ENCODE assay signal across 16 mouse cellular contexts in genomic region chr14:27823048-27823447, GRCm38 (mm10).
DNase-seq lines count a peak whose midpoint lies in the region; ATAC-seq and TF ChIP-seq lines count a peak whose summit lies in the region.
"Had no signal": no experiment of that assay in that cellular context is flagged by ENCODE, and none has a peak within 500 bp of the region (broad histone marks: within the 10 kb centered on the region; RNA-seq: fewer than 3 reads in every experiment).

No protein-coding gene starts in this region.

- CTCF ChIA-PET in Patski (lab: Charles Lee), result interaction anchor here (0.8 to 1.5 kb wide), 4 partner anchors 12 to 48 kb away, joined by 3 read pairs; no protein-coding TSS in a partner anchor

- in situ Hi-C loops in Patski (cut with MboI; ENCODE audit: low pct_unique_long_range_greater_than_20kb), result loop anchor here (25.0 kb wide), 1 partner anchor 989 kb away; no protein-coding TSS in a partner anchor

- H3K4me2 ChIP-seq in liver, postnatal 0 days (ENCODE audit: low read depth, low read length), result no peak overlapping the region
- H3K4me2 ChIP-seq: embryonic facial prominence, embryonic 15.5 days; liver, embryonic 12.5 days had no signal

- TF ChIP-seq CTCF in liver, postnatal 0 days (IDR thresholded peaks at IDR 0.05; ENCODE audit: low read depth), result no peak
- no peak for TF ChIP-seq CTCF in Patski (IDR thresholded peaks at IDR 0.05)

- no peaks in the 10 kb centered on the region for H3K27me3 ChIP-seq in liver, postnatal 0 days (ENCODE audit: insufficient read depth, low read length)
- H3K27me3 ChIP-seq in Patski, result no peaks in the 10 kb centered on the region
- H3K27me3 ChIP-seq: embryonic facial prominence, embryonic 15.5 days; liver, embryonic 12.5 days; megakaryocyte, embryonic 14.5 days had no signal

- no peak for DNase-seq in liver, postnatal 0 days
- no peak for DNase-seq in liver
- DNase-seq in Patski (ENCODE audit: low read depth, low spot score), result no peak
- DNase-seq in adrenal gland, postnatal 36 days, result peak; percentile 76 to 78
- DNase-seq in lung, postnatal 36 days, result peak; percentile 20
- no peak for DNase-seq in layer of hippocampus, postnatal 14 days (ENCODE audit: low spot score in 2 of 2)
- DNase-seq in left cerebral cortex, adult 9 months (ENCODE audit: low spot score in 2 of 2), result no peak
- DNase-seq in thymus, adult 18-20 months, result no peak
- DNase-seq: cerebellum, postnatal 36 days; heart, postnatal 36 days; kidney, postnatal 36 days had no signal

- H3K4me1 ChIP-seq in liver, postnatal 0 days (ENCODE audit: insufficient read depth), result no peaks in the 10 kb centered on the region
- H3K4me1 ChIP-seq: liver, embryonic 12.5 days; megakaryocyte, embryonic 14.5 days had no signal

- no peak overlapping the region for H3K9ac ChIP-seq in liver, postnatal 0 days (replicated peaks)
- H3K9ac ChIP-seq: embryonic facial prominence, embryonic 15.5 days; liver, embryonic 12.5 days had no signal

- WGBS in liver, postnatal 0 days (ENCODE audit: insufficient replicate concordance), result 42% methylated on average over 3 of the region's 3 CpGs

- H3K27ac ChIP-seq in liver, postnatal 0 days (ENCODE audit: low read depth), result no peak overlapping the region
- H3K27ac ChIP-seq: embryonic facial prominence, embryonic 15.5 days; liver, embryonic 12.5 days had no signal

- no peak overlapping the region for H3K4me3 ChIP-seq in liver, postnatal 0 days (ENCODE audit: low read depth, low read length)
- H3K4me3 ChIP-seq: embryonic facial prominence, embryonic 15.5 days; liver, embryonic 12.5 days; megakaryocyte, embryonic 14.5 days had no signal

- no peak for TF ChIP-seq EP300 in liver, postnatal 0 days (IDR thresholded peaks at IDR 0.05; ENCODE audit: low read depth)

- no peaks in the 10 kb centered on the region for H3K9me3 ChIP-seq in liver, postnatal 0 days (ENCODE audit: low read length)
- H3K9me3 ChIP-seq: embryonic facial prominence, embryonic 15.5 days; liver, embryonic 12.5 days; megakaryocyte, embryonic 14.5 days had no signal

- POLR2A ChIA-PET in Patski (lab: Charles Lee), result interaction anchor here (0.9 to 1.1 kb wide), 2 partner anchors 14 to 16 kb away, joined by 3 to 5 read pairs; no protein-coding TSS in a partner anchor

- ATAC-seq in liver, postnatal 0 days, result peak; percentile 47
- ATAC-seq in Patski, result peak; percentile 52
- ATAC-seq: forebrain, embryonic 14.5 days; inflammation-experienced regulatory T-cells, adult 6 months; liver, embryonic 12.5 days had no signal

- no peaks in the 10 kb centered on the region for H3K36me3 ChIP-seq in liver, postnatal 0 days (replicated peaks; ENCODE audit: insufficient read depth, low read length)
- H3K36me3 ChIP-seq: embryonic facial prominence, embryonic 15.5 days; liver, embryonic 12.5 days had no signal

Comparison
In these comparisons a context has a peak if more than half of its experiments do, and no peak if none do; other contexts are left out.
1. DNase-seq: peak in adrenal gland, postnatal 36 days (2 of 2) and lung, postnatal 36 days (single experiment); none in liver, postnatal 0 days (single experiment), liver (single experiment), Patski (single experiment), layer of hippocampus, postnatal 14 days (0 of 2), left cerebral cortex, adult 9 months (0 of 2) and thymus, adult 18-20 months (0 of 2).